Mouse (Mus musculus) intestine, embryonic 14.5 days (tissue): ENCODE results near the gene Gm20816. TPM values are rescaled to one million over a fixed set of nuclear protein-coding genes. Genes with fewer than 3 reads are reported as not detected.
"Not testable (repeated sequence)": the region's sequence is repeated elsewhere in the genome, so short reads cannot be mapped to it uniquely, and the experiment has no call there.

Experiments
- ATAC-seq: fragments of 200-750 bp; cut with Nextera tagmentation; replicated peaks from 2 replicates; pipeline ENCODE4 v1.8.0; 2017; ENCODE audit warnings: low read depth, moderate number of reproducible peaks, moderate TSS enrichment, moderate library complexity; ENCODE audit not compliant: low FRiP score, low TSS enrichment
- DNase-seq: peaks from one replicate; pipeline ENCODE4 v3.0.0-alpha.2; 2018; ENCODE audit warnings: low spot score
- H3K27ac ChIP-seq: fragments of 300-500 bp; sonication (generic); 2 replicates; pipeline ENCODE4 v1.5.1; 2014; ENCODE audit warnings: low read depth, mild to moderate bottlenecking, control low read depth
- H3K27me3 ChIP-seq: fragments of 300-500 bp; sonication (generic); replicated peaks from 2 replicates; pipeline ENCODE4 v1.6.1; 2014; ENCODE audit warnings: low read length, control low read depth; ENCODE audit not compliant: control insufficient read depth, insufficient read depth
- H3K36me3 ChIP-seq: fragments of 300-500 bp; sonication (generic); 2 replicates; pipeline ENCODE4 v1.6.1; 2014; ENCODE audit warnings: low read length, control low read depth; ENCODE audit not compliant: control insufficient read depth, insufficient read depth
- H3K4me1 ChIP-seq: fragments of 300-500 bp; sonication (generic); replicated peaks from 2 replicates; pipeline ENCODE4 v1.6.1; 2014; ENCODE audit warnings: low read length, control low read depth, mixed read lengths; ENCODE audit not compliant: control insufficient read depth, insufficient read depth
- H3K4me2 ChIP-seq: fragments of 300-500 bp; sonication (generic); 2 replicates; pipeline ENCODE4 v1.6.1; 2014; ENCODE audit warnings: low read length
- H3K4me3 ChIP-seq: fragments of 300-500 bp; sonication (generic); 2 replicates; pipeline ENCODE4 v1.5.1; 2014; ENCODE audit warnings: low read depth, low read length, control low read depth, mixed read lengths
- H3K9ac ChIP-seq: fragments of 300-500 bp; sonication (generic); 2 replicates; pipeline ENCODE4 v1.6.1; 2014; ENCODE audit warnings: mild to moderate bottlenecking, low read length
- H3K9me3 ChIP-seq: fragments of 300-500 bp; sonication (generic); 2 replicates; pipeline ENCODE4 v1.6.1; 2016; ENCODE audit warnings: low read length, control low read depth; ENCODE audit not compliant: control insufficient read depth
- WGBS: fragments of 180-500 bp; shearing (Covaris S2); extraction: QIAGEN DNeasy Blood & Tissue Kit; methylation state at CpG from one replicate; pipeline ENCODE4 v1.1.7; 2014; 5-methylcytosine and 5-hydroxymethylcytosine counted together
- polyA plus RNA-seq: library from polyadenylated mRNA; unstranded; fragments of >200 nt; fragmentation: Nextera tagmentation; extraction: Ambion mirVana; gene quantifications from 2 replicates; pipeline ENCODE4 v1.2.1, GENCODE M21; 2014

Gm20816 gene
- polyA plus RNA-seq = not detected in 2 replicates

DNA sequence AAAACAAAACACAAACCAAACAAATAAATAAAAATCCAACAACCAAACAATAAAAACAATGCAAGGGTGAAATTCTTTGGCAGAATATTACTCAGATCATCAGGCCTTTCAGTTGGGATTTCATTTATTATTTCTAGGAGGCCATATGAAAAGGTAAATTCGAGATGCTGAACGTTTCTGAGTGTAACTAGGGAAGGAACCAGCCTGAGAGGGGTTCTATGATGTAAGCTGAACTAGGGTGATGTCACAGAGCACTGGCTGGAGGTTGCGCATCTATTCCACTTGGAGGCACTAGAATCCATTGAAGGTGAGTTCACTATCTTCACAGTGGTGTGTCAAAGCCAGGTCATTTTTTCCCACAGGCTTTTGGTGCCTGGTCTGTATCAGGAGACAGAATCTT lies at the start of gene Gm20816:
Gene Gm20816 (plus strand): TSS at position 301 of the 400 bp plus-strand sequence.
- H3K4me1 ChIP-seq, H3K9me3 ChIP-seq, H3K27ac ChIP-seq, ATAC-seq, H3K27me3 ChIP-seq, DNase-seq, H3K9ac ChIP-seq, H3K4me3 ChIP-seq, H3K4me2 ChIP-seq, H3K36me3 ChIP-seq: not testable (repeated sequence)
- WGBS = no CpG with 5 or more reads among the region's 3 CpGs

Other genes with a start within 250 kb of the Gm20816 start
- gene Gm20937, start 243.1 kb upstream of the Gm20816 start, polyA plus RNA-seq = not detected in 2 replicates